Mouse (Mus musculus) lung, adult 2 months (tissue): ENCODE results near the gene Efs.

Source experiments
- CTCF ChIP-seq: fragments of 200-500 bp; IDR thresholded peaks from 2 replicates; pipeline ENCODE4 v1.5.1; 2011; ENCODE audit warnings: mild to moderate bottlenecking, low read length, control low read depth; ENCODE audit not compliant: insufficient read depth
- POLR2A ChIP-seq: fragments of 200-500 bp; IDR thresholded peaks from 2 replicates; pipeline ENCODE4 v1.6.1; 2011; ENCODE audit warnings: low read depth, mild to moderate bottlenecking, control low read depth, low read length, borderline replicate concordance; ENCODE audit errors: extremely low read depth

GRCm38 (mm10) chr14:54935904-54936830 is 10.2 kb upstream of the Efs start, which contains the start of gene Cmtm5:
- no peak for TF ChIP-seq POLR2A
- TF ChIP-seq CTCF: no peak
